Mouse (Mus musculus) cerebellum, adult 8-10 months (tissue): ENCODE measurements around the gene Dyrk3.
"Not testable (repeated sequence)": the region's sequence is repeated elsewhere in the genome, so short reads cannot be mapped to it uniquely, and the experiment has no call there.

ENCODE experiments used
- DNase-seq: peaks from one replicate; pipeline ENCODE4 v3.0.0; 2022

Dyrk3 gene

GRCm38 (mm10) chr1:131138191-131139016 is at the start of gene Dyrk3:
Dyrk3 (minus strand) TSS chr1:131138340.
- peak; percentile 81 for DNase-seq

- DNase-seq: no peak
Observed at GRCm38 (mm10) chr1:131187856-131188255, 49.7 kb upstream of the Dyrk3 start.

GRCm38 (mm10) chr1:131186995-131187394 is 48.9 kb upstream of the Dyrk3 start:
- DNase-seq: no peak

GRCm38 (mm10) chr1:131185821-131186506 is 47.8 kb upstream of the Dyrk3 start:
- DNase-seq: no peak

GRCm38 (mm10) chr1:131184956-131185660 is 47.0 kb upstream of the Dyrk3 start:
- DNase-seq: no peak

GRCm38 (mm10) chr1:131184253-131184955 is 46.3 kb upstream of the Dyrk3 start:
- no peak for DNase-seq

- DNase-seq: no peak
Observed at GRCm38 (mm10) chr1:131183201-131183600, 45.1 kb upstream of the Dyrk3 start.

- DNase-seq: peak; percentile 73
Observed at GRCm38 (mm10) chr1:131181642-131182527, 43.7 kb upstream of the Dyrk3 start.

- DNase-seq: no peak
Observed at GRCm38 (mm10) chr1:131180386-131180785, 42.2 kb upstream of the Dyrk3 start.

GRCm38 (mm10) chr1:131178083-131178482 is 39.9 kb upstream of the Dyrk3 start:
- DNase-seq: no peak

GRCm38 (mm10) chr1:131177249-131177648 is 39.1 kb upstream of the Dyrk3 start:
- DNase-seq: no peak

- DNase-seq: no peak
Observed at GRCm38 (mm10) chr1:131175819-131176218, 37.7 kb upstream of the Dyrk3 start.

- DNase-seq: no peak
Observed at GRCm38 (mm10) chr1:131175189-131175588, 37.0 kb upstream of the Dyrk3 start.

- peak; percentile 20 for DNase-seq
Observed at GRCm38 (mm10) chr1:131174299-131174861, 36.2 kb upstream of the Dyrk3 start.

GRCm38 (mm10) chr1:131173809-131174208 is 35.7 kb upstream of the Dyrk3 start:
- DNase-seq: no peak

- no peak for DNase-seq
Observed at GRCm38 (mm10) chr1:131173001-131173400, 34.9 kb upstream of the Dyrk3 start.

- DNase-seq: no peak
Observed at GRCm38 (mm10) chr1:131167612-131168011, 29.5 kb upstream of the Dyrk3 start.

GRCm38 (mm10) chr1:131164427-131164826 is 26.3 kb upstream of the Dyrk3 start:
- DNase-seq: no peak

GRCm38 (mm10) chr1:131161091-131161490 is 23.0 kb upstream of the Dyrk3 start:
- no peak for DNase-seq

GRCm38 (mm10) chr1:131159573-131160327 is 21.6 kb upstream of the Dyrk3 start:
- not testable (repeated sequence) for DNase-seq

- DNase-seq: peak; percentile 28
Observed at GRCm38 (mm10) chr1:131155456-131155855, 17.3 kb upstream of the Dyrk3 start.
